Mouse (Mus musculus) left cerebral cortex, adult 2 months (tissue): ENCODE data around the gene Gm4312. TPM values are rescaled to one million over a fixed set of nuclear protein-coding genes. Genes with fewer than 3 reads are reported as not detected.
"Not testable (repeated sequence)": the region's sequence is repeated elsewhere in the genome, so short reads cannot be mapped to it uniquely, and the experiment has no call there.

Experiments
- DNase-seq, 2 experiments: peaks; one replicate each; pipeline ENCODE4 v3.0.0; 2021 to 2022; ENCODE audit warnings: low spot score in 2 of 2, mixed read lengths in 1 of 2; ENCODE audit errors: extremely low spot score in 1 of 2
- H3K27ac ChIP-seq: fragments of 200-600 bp; 2 replicates; pipeline ENCODE4 v1.8.1; 2022
- H3K4me3 ChIP-seq: fragments of 200-600 bp; 2 replicates; pipeline ENCODE4 v1.8.1; 2022
- CTCF ChIP-seq: fragments of 200-600 bp; IDR thresholded peaks from 2 replicates; pipeline ENCODE4 v1.8.1; 2022; ENCODE audit warnings: antibody characterized with exemption, mild to moderate bottlenecking, moderate library complexity
- intact Hi-C: fragments of 180-260 bp; cut with DNase I; formaldehyde crosslinking; loops from one replicate; pipeline ENCODE4 v1.15.1; 2025
- long read RNA-seq, 2 experiments: library from polyadenylated mRNA; stranded (forward); transcript quantifications; one replicate each; pipeline ENCODE4 v2.0.0; 2021; ENCODE audit warnings: borderline mapping rate in 2 of 2
- total RNA-seq, 2 experiments: library from RNA; stranded (reverse); gene quantifications; 2 replicates each; pipeline ENCODE4 v1.2.3; 2021

Gene Gm4312
- not detected for total RNA-seq
- long read RNA-seq, experiment 1: 0 reads
- long read RNA-seq, experiment 2: 0 reads

GRCm38 (mm10) chr10:100382460-100382859, at the start of gene Gm4312:
TSS of gene Gm4312 (minus strand) at chr10:100382560.
- H3K27ac ChIP-seq, H3K4me3 ChIP-seq, DNase-seq, intact Hi-C loops: not testable (repeated sequence)

- Histone ChIP-seq H3K4me3 (no peak overlapping the region), H3K27ac (no peak overlapping the region)
- DNase-seq: no peak
- intact Hi-C loops: no loop called here
- TF ChIP-seq CTCF: no peak
These were observed 45.2 kb upstream of the Gm4312 start for GRCm38 (mm10) chr10:100427592-100427991.

- H3K4me3 ChIP-seq: no peak overlapping the region
- no peak overlapping the region for H3K27ac ChIP-seq
- no peak for TF ChIP-seq CTCF
- intact Hi-C loops: no loop called here
- no peak for DNase-seq
These were observed 33.2 kb upstream of the Gm4312 start for GRCm38 (mm10) chr10:100415566-100415965.

GRCm38 (mm10) chr10:100402301-100402700, 19.9 kb upstream of the Gm4312 start:
- DNase-seq, H3K4me3 ChIP-seq, H3K27ac ChIP-seq, intact Hi-C loops: not testable (repeated sequence)

GRCm38 (mm10) chr10:100361038-100361437, 21.3 kb downstream of the Gm4312 start, which contains the start of gene Gm4307:
TSS of gene Gm4307 (plus strand) at chr10:100361338.
- H3K4me3 ChIP-seq, DNase-seq, H3K27ac ChIP-seq, intact Hi-C loops: not testable (repeated sequence)

GRCm38 (mm10) chr10:100356841-100357240, 25.5 kb downstream of the Gm4312 start:
- intact Hi-C loops, H3K27ac ChIP-seq, H3K4me3 ChIP-seq: not testable (repeated sequence)
- DNase-seq: peak; percentile 12 to 16

- DNase-seq, H3K4me3 ChIP-seq, H3K27ac ChIP-seq, intact Hi-C loops: not testable (repeated sequence)
These were observed 31.6 kb downstream of the Gm4312 start, which contains the start of gene Gm4305 for GRCm38 (mm10) chr10:100350793-100351192. TSS of gene Gm4305 (plus strand) at chr10:100351093.

GRCm38 (mm10) chr10:100345672-100346071, 36.7 kb downstream of the Gm4312 start, which contains the start of gene Gm4303:
TSS of gene Gm4303 (plus strand) at chr10:100345972.
- DNase-seq, intact Hi-C loops, H3K27ac ChIP-seq, H3K4me3 ChIP-seq: not testable (repeated sequence)

- DNase-seq, H3K27ac ChIP-seq, intact Hi-C loops, H3K4me3 ChIP-seq: not testable (repeated sequence)
These were observed 41.8 kb downstream of the Gm4312 start, which contains the start of gene Gm4302 for GRCm38 (mm10) chr10:100340536-100340935. TSS of gene Gm4302 (plus strand) at chr10:100340836.

- intact Hi-C loops, H3K4me3 ChIP-seq, H3K27ac ChIP-seq, DNase-seq: not testable (repeated sequence)
These were observed 47.0 kb downstream of the Gm4312 start, which contains the start of gene Gm4301 for GRCm38 (mm10) chr10:100335376-100335775. TSS of gene Gm4301 (plus strand) at chr10:100335676.

Other genes starting within 250 kb of the Gm4312 start
- not detected for gene Gm4301, start 46.9 kb downstream of the Gm4312 start, total RNA-seq
- not detected for gene Gm4302, start 41.7 kb downstream of the Gm4312 start, total RNA-seq
- not detected for gene Gm4303, start 36.6 kb downstream of the Gm4312 start, total RNA-seq
- gene Gm4305, start 31.5 kb downstream of the Gm4312 start, total RNA-seq: not detected
- not detected for gene Gm4307, start 21.2 kb downstream of the Gm4312 start, total RNA-seq
- gene Tmtc3, start 104.8 kb upstream of the Gm4312 start, total RNA-seq: 10 to 100 TPM; 12.5 to 14.7 TPM
- 10 to 100 TPM; 17.9 to 19.0 TPM for gene Cep290, start 105.0 kb upstream of the Gm4312 start, total RNA-seq
- gene 4930430F08Rik, start 207.9 kb upstream of the Gm4312 start, total RNA-seq: 10 to 100 TPM; 21.6 to 22.0 TPM
- gene 1700017N19Rik, start 207.9 kb upstream of the Gm4312 start, total RNA-seq: not detected